Mouse (Mus musculus) CH12.LX (cell line): ENCODE results near the gene Rpl21. TPM values are rescaled to one million over a fixed set of nuclear protein-coding genes. Genes with fewer than 3 reads are reported as not detected.

ENCODE experiments used
- DNase-seq: peaks from one replicate; pipeline ENCODE4 v3.0.0-alpha.2; 2013; ENCODE audit errors: extremely low read depth
- H3K27ac ChIP-seq: 2 replicates; pipeline ENCODE4 v1.5.1; 2012; ENCODE audit warnings: low read depth, mild to moderate bottlenecking, control low read depth, moderate library complexity; ENCODE audit not compliant: insufficient read depth
- H3K27me3 ChIP-seq: replicated peaks from 2 replicates; pipeline ENCODE3; 2012; ENCODE audit warnings: inconsistent platforms
- H3K36me3 ChIP-seq, 2 experiments: replicated peaks in 1 of 2; 2 replicates each; pipeline versions ENCODE3 to v1.6.1; 2012; ENCODE audit warnings: inconsistent platforms in 1 of 2, low read length in 1 of 2, mild to moderate bottlenecking in 1 of 2, mixed read lengths in 1 of 2, moderate library complexity in 1 of 2; ENCODE audit not compliant: control insufficient read depth in 1 of 2, insufficient read depth in 1 of 2
- H3K4me1 ChIP-seq, 2 experiments: 2 replicates each; pipeline ENCODE4 v1.6.1; 2012; ENCODE audit warnings: inconsistent platforms in 1 of 2, moderate library complexity in 1 of 2; ENCODE audit not compliant: insufficient read depth in 2 of 2, control insufficient read depth in 1 of 2
- H3K4me2 ChIP-seq: 2 replicates; pipeline ENCODE4 v1.6.1; 2012; ENCODE audit warnings: low read depth, mild to moderate bottlenecking, control low read depth; ENCODE audit not compliant: poor library complexity, insufficient read depth, severe bottlenecking
- H3K4me3 ChIP-seq, 3 experiments: fragments of 150-350 bp in 1 of 3; sonication (generic) in 1 of 3; replicated peaks in 1 of 3; 2 replicates each; pipeline versions ENCODE3 to v1.5.1; 2011 to 2012; ENCODE audit warnings: low read depth in 2 of 3, low read length in 2 of 3, mild to moderate bottlenecking in 2 of 3, moderate library complexity in 2 of 3, control low read depth in 1 of 3, improper control_type of control experiment in 1 of 3, inconsistent platforms in 1 of 3, mixed read lengths in 1 of 3; ENCODE audit not compliant: poor library complexity in 1 of 3
- H3K79me2 ChIP-seq: replicated peaks from 2 replicates; pipeline ENCODE4 v1.6.1; 2012; ENCODE audit warnings: mild to moderate bottlenecking, moderate library complexity; ENCODE audit not compliant: control insufficient read depth, poor library complexity, insufficient read depth, severe bottlenecking; ENCODE audit errors: extremely low read depth
- H3K9ac ChIP-seq: 2 replicates; pipeline ENCODE4 v1.6.1; 2012; ENCODE audit warnings: low read depth, mild to moderate bottlenecking, control low read depth, moderate library complexity; ENCODE audit not compliant: insufficient read depth
- H3K9me3 ChIP-seq: replicated peaks from 2 replicates; pipeline ENCODE3; 2012; ENCODE audit warnings: low read length, inconsistent platforms, mixed read lengths
- BHLHE40 ChIP-seq: IDR thresholded peaks from 2 replicates; pipeline ENCODE4 v1.6.1; 2011; ENCODE audit warnings: mild to moderate bottlenecking, low read depth, low read length, improper control_type of control experiment
- CTCF ChIP-seq, 2 experiments: IDR thresholded peaks in 1 of 2; conservative IDR thresholded peaks in 1 of 2; 2 replicates each; pipeline ENCODE4 v1.5.1; 2011 to 2012; ENCODE audit warnings: low read depth in 2 of 2, low read length in 2 of 2, improper control_type of control experiment in 1 of 2, inconsistent platforms in 1 of 2, mild to moderate bottlenecking in 1 of 2, moderate library complexity in 1 of 2
- GABPA ChIP-seq: IDR thresholded peaks from 2 replicates; pipeline ENCODE4 v1.6.1; 2012; ENCODE audit warnings: low read depth, low read length, improper control_type of control experiment, inconsistent platforms; ENCODE audit not compliant: insufficient replicate concordance
- HCFC1 ChIP-seq: IDR thresholded peaks from 2 replicates; pipeline ENCODE4 v1.6.1; 2012; ENCODE audit warnings: low read depth, mild to moderate bottlenecking, inconsistent platforms, low read length, improper control_type of control experiment
- KAT2A ChIP-seq: IDR thresholded peaks from 2 replicates; pipeline ENCODE4 v1.6.1; 2012; ENCODE audit warnings: low read length, improper control_type of control experiment, inconsistent platforms; ENCODE audit not compliant: insufficient replicate concordance
- MAZ ChIP-seq: IDR thresholded peaks from 2 replicates; pipeline ENCODE4 v1.6.1; 2012; ENCODE audit warnings: low read depth, mild to moderate bottlenecking, inconsistent platforms, low read length, improper control_type of control experiment, moderate library complexity
- NRF1 ChIP-seq: IDR thresholded peaks from 2 replicates; pipeline ENCODE4 v1.6.1; 2014; ENCODE audit warnings: low read depth, mild to moderate bottlenecking, inconsistent platforms, low read length, improper control_type of control experiment, moderate library complexity
- RAD21 ChIP-seq: IDR thresholded peaks from 2 replicates; pipeline ENCODE4 v1.6.1; 2011; ENCODE audit warnings: low read depth, mild to moderate bottlenecking, low read length, improper control_type of control experiment, moderate library complexity
- SMC3 ChIP-seq: IDR thresholded peaks from 2 replicates; pipeline ENCODE4 v1.6.1; 2011; ENCODE audit warnings: low read depth, low read length, improper control_type of control experiment
- ZKSCAN1 ChIP-seq: IDR thresholded peaks from 2 replicates; pipeline ENCODE4 v1.6.1; 2012; ENCODE audit warnings: low read depth, inconsistent platforms, low read length, improper control_type of control experiment, borderline replicate concordance
- dilution Hi-C: fragments of 300-500 bp; cut with MboI; formaldehyde crosslinking; loops from 2 replicates; pipeline ENCODE4 v1.14.3; 2020; ENCODE audit warnings: low sequenced_read_pairs; ENCODE audit not compliant: extremely low pct_unique_long_range_greater_than_20kb, extremely low pct_ligation_motif_present
- in situ Hi-C: fragments of 300-500 bp; cut with MboI; formaldehyde crosslinking; loops from 3 replicates; pipeline ENCODE4 v1.14.3; 2019; ENCODE audit warnings: low sequenced_read_pairs, low pct_ligation_motif_present, low pct_unique_long_range_greater_than_20kb, mixed read lengths
- polyA plus RNA-seq: library from polyadenylated mRNA; unstranded; fragments of >175 nt; gene quantifications from 2 replicates; pipeline ENCODE4 v1.2.1, GENCODE M21; 2012; ENCODE audit warnings: low read depth; ENCODE audit not compliant: insufficient read length
- total RNA-seq, 2 experiments: library from RNA; depleted of rRNA; stranded (reverse); fragments of 300-350 nt in 1 of 2; fragments of >200 nt in 1 of 2; gene quantifications; 2 replicates each; pipeline ENCODE4 v1.2.3; 2012 to 2014

The Rpl21 gene
- total and polyA plus RNA-seq, 3 experiments = 300 to 1,240 (median 716) TPM

GRCm38 (mm10) chr5:146883053-146883452 lies 50.4 kb downstream of the Rpl21 start:
- Histone ChIP-seq H3K9me3 (no peaks in the 10 kb centered on the region), H3K79me2 (no peaks in the 10 kb centered on the region), H3K27me3 (no peaks in the 10 kb centered on the region), H3K4me2 (no peak overlapping the region), H3K36me3 (no peaks in the 10 kb centered on the region), H3K4me1 (no peaks in the 10 kb centered on the region), H3K27ac (no peak overlapping the region), H3K4me3 (no peak overlapping the region), H3K9ac (no peak overlapping the region)
- TF ChIP-seq GABPA (no peak), CTCF (conservative IDR thresholded peaks at IDR 0.05 in 1 of 2, IDR thresholded peaks at IDR 0.05 in 1 of 2; ENCODE audit: low read depth in 2 of 2, low read length in 2 of 2) (peak in 1 of 2 experiments; percentile 30; a peak in 1 of 4 replicates), BHLHE40 (no peak), KAT2A (no peak), RAD21 (peak; percentile 18), MAZ (no peak), HCFC1 (no peak), ZKSCAN1 (no peak), SMC3 (peak; percentile 28; the same call in 1 of the 2 replicates)
- dilution Hi-C loops = no loop called here
- in situ Hi-C loops = no loop called here
- DNase-seq = no peak

- TF ChIP-seq NRF1 = no peak
- no peak overlapping the region for H3K27ac ChIP-seq
- dilution Hi-C loops = no loop called here
- H3K9ac ChIP-seq = no peak overlapping the region
- no peak overlapping the region for H3K4me3 ChIP-seq
- H3K9me3 ChIP-seq = no peaks in the 10 kb centered on the region
- H3K27me3 ChIP-seq = no peaks in the 10 kb centered on the region
- in situ Hi-C loops = no loop called here
- H3K4me2 ChIP-seq = no peak overlapping the region
- no peaks in the 10 kb centered on the region for H3K4me1 ChIP-seq
- no peaks in the 10 kb centered on the region for H3K36me3 ChIP-seq
- DNase-seq = no peak
- no peaks in the 10 kb centered on the region for H3K79me2 ChIP-seq
Measured at GRCm38 (mm10) chr5:146883486-146884272, 51.0 kb downstream of the Rpl21 start.

Other genes starting within 250 kb of the Rpl21 start
- not detected in 2 replicates for gene Gpr12, start 247.7 kb upstream of the Rpl21 start, total RNA-seq (2012; rRNA removed)
- not detected in 2 replicates for gene Gpr12, start 247.7 kb upstream of the Rpl21 start, total RNA-seq (2014; rRNA removed)
- not detected in 2 replicates for gene Gpr12, start 247.7 kb upstream of the Rpl21 start, polyA plus RNA-seq
- gene Usp12, start 37.9 kb upstream of the Rpl21 start, total RNA-seq (2012; rRNA removed) = 10.1 and 13.5 TPM in 2 replicates
- 6.0 and 7.8 TPM in 2 replicates for gene Usp12, start 37.9 kb upstream of the Rpl21 start, total RNA-seq (2014; rRNA removed)
- gene Usp12, start 37.9 kb upstream of the Rpl21 start, polyA plus RNA-seq = 17.8 and 18.1 TPM in 2 replicates
- gene Rasl11a, start 12.2 kb downstream of the Rpl21 start, total RNA-seq (2012; rRNA removed) = 0.25 TPM in 2 replicates
- gene Rasl11a, start 12.2 kb downstream of the Rpl21 start, total RNA-seq (2014; rRNA removed) = 0.22 and 0.42 TPM in 2 replicates
- gene Rasl11a, start 12.2 kb downstream of the Rpl21 start, polyA plus RNA-seq = 0.22 TPM in 1 of 2 replicates, not detected in the other
- 130 and 134 TPM in 2 replicates for gene Gtf3a, start 115.8 kb downstream of the Rpl21 start, total RNA-seq (2012; rRNA removed)
- 110 and 116 TPM in 2 replicates for gene Gtf3a, start 115.8 kb downstream of the Rpl21 start, total RNA-seq (2014; rRNA removed)
- gene Gtf3a, start 115.8 kb downstream of the Rpl21 start, polyA plus RNA-seq = 133 and 134 TPM in 2 replicates
- gene Mtif3, start 130.9 kb downstream of the Rpl21 start, total RNA-seq (2012; rRNA removed) = 15.2 and 17.8 TPM in 2 replicates
- gene Mtif3, start 130.9 kb downstream of the Rpl21 start, total RNA-seq (2014; rRNA removed) = 26.7 TPM in 2 replicates
- 24.3 and 25.6 TPM in 2 replicates for gene Mtif3, start 130.9 kb downstream of the Rpl21 start, polyA plus RNA-seq
- 25.6 and 30.1 TPM in 2 replicates for gene Lnx2, start 243.7 kb downstream of the Rpl21 start, total RNA-seq (2012; rRNA removed)
- 19.4 and 20.3 TPM in 2 replicates for gene Lnx2, start 243.7 kb downstream of the Rpl21 start, total RNA-seq (2014; rRNA removed)
- 18.8 and 22.9 TPM in 2 replicates for gene Lnx2, start 243.7 kb downstream of the Rpl21 start, polyA plus RNA-seq
- 293 and 334 TPM in 2 replicates for gene Polr1d, start 244.2 kb downstream of the Rpl21 start, total RNA-seq (2012; rRNA removed)
- gene Polr1d, start 244.2 kb downstream of the Rpl21 start, total RNA-seq (2014; rRNA removed) = 354 and 381 TPM in 2 replicates
- 300 and 322 TPM in 2 replicates for gene Polr1d, start 244.2 kb downstream of the Rpl21 start, polyA plus RNA-seq